Mouse (Mus musculus) bone marrow, adult 2 months (tissue): ENCODE results near the gene Vmn1r236. TPM values are rescaled to one million over a fixed set of nuclear protein-coding genes. Genes with fewer than 3 reads are reported as not detected.
A peak's percentile ranks its signal among the peaks of the same experiment; 100 is the strongest.

Experiments used
- H3K27ac ChIP-seq: fragments of 200-500 bp; 2 replicates; pipeline ENCODE4 v1.5.1; 2012; ENCODE audit warnings: low read depth, mild to moderate bottlenecking, control low read depth, inconsistent platforms, low read length; ENCODE audit not compliant: control insufficient read depth, poor library complexity, insufficient read depth
- H3K4me1 ChIP-seq: fragments of 200-500 bp; 2 replicates; pipeline ENCODE4 v1.6.1; 2011; ENCODE audit warnings: low read length; ENCODE audit not compliant: control insufficient read depth, insufficient read depth
- H3K4me3 ChIP-seq: fragments of 200-500 bp; replicated peaks from 2 replicates; pipeline ENCODE3; 2011; ENCODE audit warnings: mild to moderate bottlenecking, low read depth, low read length, control low read depth; ENCODE audit not compliant: control insufficient read depth
- CTCF ChIP-seq: fragments of 200-500 bp; IDR thresholded peaks from 2 replicates; pipeline ENCODE4 v1.5.1; 2011; ENCODE audit warnings: low read length, control low read depth; ENCODE audit not compliant: control insufficient read depth, insufficient read depth
- POLR2A ChIP-seq: fragments of 200-500 bp; IDR thresholded peaks from 2 replicates; pipeline ENCODE4 v1.6.1; 2011; ENCODE audit warnings: low read depth, mild to moderate bottlenecking, control low read depth, low read length, borderline replicate concordance; ENCODE audit not compliant: control insufficient read depth
- WGBS: fragments of 180-500 bp; shearing (Covaris S2); methylation state at CpG from one replicate; pipeline ENCODE4 v1.1.7; 2018; 5-methylcytosine and 5-hydroxymethylcytosine counted together
- polyA plus RNA-seq: library from polyadenylated mRNA; stranded (reverse); fragments of >200 nt; gene quantifications from 2 replicates; pipeline ENCODE4 v1.2.4, GENCODE M21; 2011; ENCODE audit warnings: low replicate concordance; ENCODE audit not compliant: missing spikeins, insufficient read depth, insufficient read length

Vmn1r236 gene
- 0.32 TPM in 1 of 2 replicates, not detected in the other for polyA plus RNA-seq

DNA sequence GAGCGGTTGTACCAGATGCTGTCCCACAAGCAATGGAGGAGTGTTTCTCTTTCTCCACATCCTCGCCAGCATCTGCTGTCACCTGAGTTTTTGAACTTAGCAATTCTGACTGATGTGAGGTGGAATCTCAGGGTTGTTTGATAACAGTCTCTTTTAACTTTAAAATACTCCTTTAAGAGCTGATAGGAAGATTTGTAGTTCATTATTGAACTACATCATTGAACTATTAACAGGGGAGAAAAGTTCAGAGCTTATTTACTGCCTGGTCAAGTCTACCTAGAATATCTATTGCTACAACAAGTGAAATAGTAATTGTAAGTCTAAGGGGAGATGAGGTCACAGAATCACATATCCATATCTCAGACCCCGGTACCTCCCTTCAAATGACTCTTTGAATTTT, at the start of gene Vmn1r236:
Gene Vmn1r236 (plus strand): TSS at position 301 of the 400 bp plus-strand sequence.
- Histone ChIP-seq H3K4me1 (no peaks in the 10 kb centered on the region), H3K4me3 (no peak within 1 kb of the TSS), H3K27ac (no peak within 1 kb of the TSS)
- WGBS = 75% methylated on average over 3 of the region's 3 CpGs
- TF ChIP-seq CTCF (no peak), POLR2A (no peak)

GRCm38 (mm10) chr17:21256111-21256510, 26.6 kb upstream of the Vmn1r236 start, which contains the start of gene Vmn1r235:
Gene Vmn1r235 (plus strand): TSS chr17:21256411.
- TF ChIP-seq POLR2A = no peak
- Histone ChIP-seq H3K4me3 (no peak within 1 kb of the TSS), H3K27ac (no peak within 1 kb of the TSS), H3K4me1 (no peaks in the 10 kb centered on the region)

GRCm38 (mm10) chr17:21272103-21272502, 10.6 kb upstream of the Vmn1r236 start:
- 10% methylated on average over 4 of the region's 4 CpGs for WGBS
- H3K4me1 ChIP-seq = no peaks in the 10 kb centered on the region
- H3K27ac ChIP-seq = no peak overlapping the region
- peak; percentile 14; the same call in 1 of the 2 replicates for TF ChIP-seq CTCF
- no peak for TF ChIP-seq POLR2A
- H3K4me3 ChIP-seq = no peak overlapping the region

- H3K4me3 ChIP-seq = no peak overlapping the region
- no peak overlapping the region for H3K27ac ChIP-seq
- TF ChIP-seq POLR2A (no peak), CTCF (no peak)
- H3K4me1 ChIP-seq = no peaks in the 10 kb centered on the region
Observed at GRCm38 (mm10) chr17:21284395-21284794, 1.7 kb downstream of the Vmn1r236 start.

DNA sequence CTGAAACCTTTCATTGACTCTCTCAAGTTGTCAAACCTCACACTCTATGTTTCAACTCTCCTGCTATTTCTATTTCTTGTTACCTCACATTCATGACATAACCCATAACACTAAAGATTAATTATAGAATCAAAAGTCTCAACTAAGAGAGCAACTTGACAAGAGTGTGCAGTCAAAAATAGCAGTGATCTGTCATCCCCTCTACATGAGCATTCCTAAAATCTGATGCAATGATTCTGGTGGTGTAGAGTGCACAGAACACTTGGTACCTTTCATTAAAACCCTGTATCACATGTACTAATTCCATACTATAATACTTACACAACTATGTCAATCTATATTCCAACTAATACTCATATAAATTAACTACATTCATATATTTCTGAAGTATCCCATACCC, 7.0 kb downstream of the Vmn1r236 start:
- TF ChIP-seq POLR2A (no peak), CTCF (no peak)

DNA sequence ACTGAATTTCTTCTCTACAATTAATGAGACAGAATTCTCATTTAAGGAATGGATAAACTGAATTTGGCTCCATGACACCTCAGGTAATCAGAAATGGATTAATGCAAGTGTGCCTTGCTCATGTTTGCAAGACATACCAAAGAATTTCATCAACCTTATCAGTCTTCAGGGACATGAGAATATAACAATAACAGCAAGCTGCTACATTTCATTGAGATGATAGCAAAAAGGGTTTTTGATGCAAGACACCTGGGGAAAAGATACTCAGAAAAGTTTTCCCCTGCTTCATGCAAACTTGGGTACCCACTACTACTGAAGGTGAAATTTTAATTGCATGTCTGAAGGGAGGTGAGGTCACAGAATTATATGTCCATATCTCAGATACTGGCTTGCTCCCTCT, 28.8 kb downstream of the Vmn1r236 start, which contains the start of gene Vmn1r237:
Gene Vmn1r237 (plus strand): TSS at position 301 of the 400 bp plus-strand sequence.
- H3K27ac ChIP-seq = no peak within 1 kb of the TSS
- H3K4me3 ChIP-seq = no peak within 1 kb of the TSS
- TF ChIP-seq CTCF = no peak
- no peak for TF ChIP-seq POLR2A
- H3K4me1 ChIP-seq = no peaks in the 10 kb centered on the region

More for the DNA sequence above, 7.0 kb downstream of the Vmn1r236 start:
- H3K4me3 ChIP-seq = no peak overlapping the region
- H3K4me1 ChIP-seq = no peaks in the 10 kb centered on the region
- no peak overlapping the region for H3K27ac ChIP-seq

Other genes starting within 250 kb of the Vmn1r236 start
- gene Vmn1r234, start 56.9 kb upstream of the Vmn1r236 start, polyA plus RNA-seq = not detected in 2 replicates
- gene Vmn1r235, start 26.5 kb upstream of the Vmn1r236 start, polyA plus RNA-seq = not detected in 2 replicates
- gene Vmn1r237, start 28.9 kb downstream of the Vmn1r236 start, polyA plus RNA-seq = not detected in 2 replicates
- 0.77 and 1.9 TPM in 2 replicates for gene Zfp677, start 100.8 kb downstream of the Vmn1r236 start, polyA plus RNA-seq
- 0.77 and 4.6 TPM in 2 replicates for gene Zfp54, start 140.3 kb downstream of the Vmn1r236 start, polyA plus RNA-seq
- gene Zfp51, start 167.4 kb downstream of the Vmn1r236 start, polyA plus RNA-seq = 3.2 and 6.0 TPM in 2 replicates
- 2.7 and 6.8 TPM in 2 replicates for gene Zfp53, start 206.1 kb downstream of the Vmn1r236 start, polyA plus RNA-seq